Mouse (Mus musculus) embryonic stem cell, embryonic (primary cell): ENCODE data around the gene Nsg1.

Source experiments
- CTCF ChIA-PET, 4 experiments: fragments of 300-600 bp in 2 of 4; fragments of 350-600 bp in 2 of 4; sonication (Branson Sonifier 250); formaldehyde crosslinking; loops; one replicate each; lab custom pipeline; 2022; ENCODE audit warnings: inconsistent platforms in 2 of 4; lab: Charles Lee
- POLR2A ChIA-PET, 4 experiments: fragments of 300-600 bp in 2 of 4; fragments of 350-600 bp in 2 of 4; sonication (Branson Sonifier 250); formaldehyde crosslinking; loops; one replicate each; lab custom pipeline; 2022; ENCODE audit warnings: antibody characterized with exemption in 4 of 4, inconsistent platforms in 1 of 4; lab: Charles Lee

Nsg1 gene

DNA sequence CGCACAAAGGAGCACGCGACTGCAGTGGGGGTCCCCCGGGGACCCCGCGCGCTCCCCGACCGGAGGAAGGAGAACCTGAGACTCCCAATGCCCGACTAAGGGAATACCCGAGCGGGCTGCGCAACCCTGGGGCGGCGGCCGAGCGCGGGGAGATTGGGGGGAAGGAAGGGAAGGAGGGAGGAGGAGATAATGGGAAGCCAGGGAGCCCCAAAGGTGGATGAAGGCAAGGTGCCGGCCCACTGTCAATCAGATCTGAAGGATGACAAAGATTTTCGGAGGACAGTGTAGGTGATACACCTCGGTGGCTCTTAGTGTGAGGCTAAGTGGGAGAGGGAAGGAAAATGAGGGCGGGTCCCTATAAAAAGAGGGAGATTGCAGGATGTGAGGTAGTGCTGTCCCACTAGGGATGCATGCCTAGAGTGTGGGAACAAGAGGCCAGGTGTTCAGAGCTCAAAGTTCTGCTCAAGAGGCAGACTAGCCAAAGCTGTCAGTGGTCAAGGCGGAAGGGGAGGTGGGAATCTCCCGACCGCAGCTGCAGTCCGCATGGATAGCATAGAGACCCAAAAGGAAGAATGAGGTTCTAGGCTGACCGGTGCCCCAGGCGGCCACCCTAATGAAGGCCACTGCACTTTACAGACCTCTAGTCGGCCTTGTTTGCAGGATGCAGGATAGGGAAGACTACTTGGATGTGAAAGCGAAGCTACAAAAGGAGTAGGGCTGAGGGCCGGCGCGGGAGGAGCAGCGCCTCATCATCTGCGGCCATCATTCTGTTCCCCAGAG, at the start of gene Nsg1:
Gene Nsg1, minus strand, starts transcription at position 274 of the 780 bp plus-strand sequence.
- ChIA-PET CTCF (interaction anchor here in 1 of 4 experiments (0.5 kb wide), 1 partner anchor 76 kb away, joined by 7 read pairs; no protein-coding TSS in a partner anchor), POLR2A (no interaction called here)

DNA sequence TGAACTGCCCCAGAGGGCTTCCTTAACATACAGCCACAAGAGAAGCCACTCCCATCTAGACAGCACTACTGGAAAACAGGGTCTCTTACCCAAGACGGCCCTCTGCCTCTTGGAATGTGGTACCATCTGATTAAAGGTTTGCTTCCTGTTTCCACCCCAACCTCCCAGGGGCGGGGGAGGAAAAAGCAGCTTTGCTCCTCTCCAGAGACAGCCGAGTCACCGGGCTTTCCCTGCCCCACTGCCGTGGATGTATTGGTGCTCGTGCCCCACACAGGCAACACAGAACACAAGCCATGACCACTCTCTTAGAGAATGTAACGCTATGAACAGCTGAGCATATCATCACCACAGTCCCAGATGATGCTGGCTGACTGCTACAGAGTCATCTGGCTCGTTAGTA, 49.3 kb upstream of the Nsg1 start:
- ChIA-PET CTCF (interaction anchor here in 1 of 4 experiments (1.1 kb wide), 1 partner anchor 423 kb away, joined by 3 read pairs; no protein-coding TSS in a partner anchor), POLR2A (interaction anchor here in 1 of 4 experiments (1.2 kb wide), 1 partner anchor 11 kb away, joined by 6 read pairs; the partner anchor contains the start of genes Lyar and Zbtb49)

DNA sequence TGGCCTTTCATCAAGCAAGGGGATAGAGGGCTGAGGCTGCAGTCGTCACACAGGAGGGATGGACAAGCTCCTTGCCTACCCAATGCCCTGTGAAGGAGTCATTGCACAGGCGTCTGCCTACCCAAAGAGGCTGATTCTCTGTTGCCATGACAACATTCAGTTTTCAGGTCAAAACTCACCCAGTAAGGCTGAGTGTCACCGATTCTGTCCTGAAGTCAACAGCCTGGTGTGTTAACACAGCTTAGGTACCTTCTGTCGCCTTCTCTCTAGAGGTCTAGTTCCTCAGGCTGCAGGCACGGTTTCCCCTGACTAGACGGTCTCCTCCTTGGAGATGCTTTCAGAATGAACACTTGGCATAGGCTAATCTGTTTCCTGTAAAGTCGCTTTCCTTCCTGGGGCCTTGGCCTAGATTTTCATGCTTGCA, 45.6 kb upstream of the Nsg1 start:
- ChIA-PET CTCF (interaction anchor here in 1 of 4 experiments (2.8 kb wide), 1 partner anchor 8 kb away, joined by 7 read pairs; no protein-coding TSS in a partner anchor), POLR2A (no interaction called here)

DNA sequence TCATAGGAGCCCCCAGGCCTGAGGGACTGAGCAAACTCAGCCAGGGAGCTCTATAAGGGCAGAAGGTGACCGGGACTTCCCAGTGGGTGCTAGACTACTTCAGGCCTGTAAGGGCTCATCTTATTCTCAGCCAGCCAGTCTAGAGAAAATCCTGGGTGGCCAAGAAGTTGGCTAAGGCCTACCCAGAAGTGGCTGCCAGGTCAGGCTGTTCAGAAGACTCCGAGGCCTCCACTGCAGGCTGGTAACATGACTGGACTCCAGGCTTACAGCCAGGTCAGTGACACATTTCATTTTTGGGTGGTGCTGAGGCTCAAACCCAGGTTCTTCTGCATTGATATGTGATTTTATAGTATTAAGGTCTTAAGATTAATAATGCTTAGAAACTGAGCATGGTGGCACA, 40.0 kb upstream of the Nsg1 start:
- CTCF ChIA-PET = no interaction called here
- POLR2A ChIA-PET = interaction anchor here in 2 of 4 experiments (0.5 to 5.3 kb wide), 3 partner anchors 19 to 297 kb away, joined by 3 to 30 read pairs (median 3); partner anchors contain the start of genes Lyar (in 2 of the 2) and Zbtb49 (in 2 of the 2)

DNA sequence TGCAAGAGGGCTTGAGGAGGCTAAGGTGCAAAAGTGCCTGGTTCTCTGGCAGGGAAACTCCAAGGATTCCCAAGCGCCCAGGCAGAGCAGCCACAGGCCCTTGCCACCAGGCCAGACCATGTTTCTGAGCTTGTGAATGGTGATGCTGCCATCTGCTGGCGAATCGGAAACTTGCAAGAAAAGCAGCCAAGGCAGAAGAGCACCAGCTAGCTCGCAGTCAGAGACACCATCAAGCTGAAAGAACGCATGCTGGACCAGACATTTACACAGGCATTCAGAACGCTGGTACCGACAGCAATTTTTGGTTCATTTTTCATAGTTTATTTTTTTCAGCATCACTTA, 37.7 kb upstream of the Nsg1 start:
- POLR2A ChIA-PET = interaction anchor here (1.0 to 2.3 kb wide), 6 partner anchors 9 to 99 kb away, joined by 3 to 11 read pairs (median 4); partner anchors contain the start of genes Lyar (in 2 of the 4) and Zbtb49 (in 2 of the 4)
- CTCF ChIA-PET = interaction anchor here (0.6 to 2.0 kb wide), 45 partner anchors 9 to 908 kb away, joined by 3 to 16 read pairs (median 3); no protein-coding TSS in a partner anchor

DNA sequence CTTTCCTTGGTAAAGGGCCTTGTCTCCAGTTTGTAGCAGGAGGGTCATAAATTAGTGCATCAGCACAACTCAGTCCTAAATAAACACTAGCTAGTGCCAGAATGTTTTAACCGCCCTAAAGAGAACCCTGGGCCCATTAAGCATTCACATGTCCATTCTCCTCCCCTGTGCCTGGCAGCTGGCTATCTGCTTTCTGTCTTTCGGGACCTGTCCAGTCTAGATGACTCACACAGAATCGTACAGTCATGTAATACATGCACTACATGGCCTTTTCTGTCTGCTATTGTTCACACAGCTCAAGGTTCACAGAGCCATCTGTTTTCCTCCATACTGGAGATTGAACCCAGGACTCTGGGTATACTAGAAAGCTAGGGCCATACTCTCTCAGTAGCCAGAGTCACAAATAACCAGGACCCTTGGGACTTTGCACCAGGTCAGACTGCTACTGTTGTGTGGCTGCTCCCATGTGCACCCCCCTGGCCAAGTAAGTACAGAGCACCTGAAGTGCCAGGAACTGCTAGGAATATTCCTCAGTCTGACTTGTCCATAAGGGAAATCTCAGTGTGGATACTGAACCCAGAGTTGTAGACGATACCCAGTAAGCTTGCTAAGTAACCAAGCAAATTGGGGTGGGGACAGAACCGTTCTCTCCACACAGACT, 37.2 kb upstream of the Nsg1 start:
- POLR2A ChIA-PET = interaction anchor here (1.0 to 2.3 kb wide), 6 partner anchors 8 to 98 kb away, joined by 3 to 11 read pairs (median 4); partner anchors contain the start of genes Lyar (in 2 of the 4) and Zbtb49 (in 2 of the 4)
- CTCF ChIA-PET = interaction anchor here (0.6 to 2.0 kb wide), 41 partner anchors 8 to 908 kb away, joined by 3 to 16 read pairs (median 3); no protein-coding TSS in a partner anchor

DNA sequence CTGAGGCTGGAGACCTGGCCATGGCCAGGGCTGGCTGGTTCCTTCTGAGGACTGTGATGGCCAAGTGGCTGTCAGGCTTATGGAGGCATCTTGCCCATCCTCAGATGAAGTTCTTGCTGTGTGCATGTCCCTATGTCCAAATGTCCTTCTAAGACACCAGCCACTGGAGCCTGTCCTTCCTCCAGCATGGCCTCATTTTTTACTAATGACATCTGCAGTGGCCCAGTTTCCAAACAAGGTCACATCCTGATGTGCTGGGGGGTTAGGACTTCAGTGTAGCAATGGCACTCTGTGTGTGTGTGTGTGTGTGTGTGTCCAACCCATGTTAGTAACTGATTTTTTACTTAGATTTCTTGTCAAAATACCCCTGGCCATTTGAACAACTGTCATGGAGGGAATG, 36.2 kb upstream of the Nsg1 start:
- POLR2A ChIA-PET = no interaction called here
- CTCF ChIA-PET = no interaction called here

DNA sequence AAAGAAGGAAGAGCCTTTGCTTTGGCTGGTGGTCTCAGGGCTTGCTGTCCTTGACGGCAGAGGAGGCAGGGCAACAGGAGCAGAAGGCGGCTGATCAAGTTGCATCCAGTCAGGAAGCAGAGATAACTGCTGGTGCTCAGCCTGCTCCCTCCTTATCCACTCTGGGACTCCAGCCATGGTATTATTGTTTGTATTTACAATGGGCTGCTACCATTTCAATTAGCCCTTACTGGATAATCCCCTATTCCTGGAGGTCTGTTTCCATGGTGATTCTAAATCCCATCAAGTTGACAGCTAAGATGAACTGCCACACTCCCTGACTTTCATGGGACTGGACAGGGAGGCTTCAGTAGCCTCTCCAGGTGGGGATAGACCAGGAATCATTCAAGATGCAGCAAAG, 35.2 kb upstream of the Nsg1 start:
- POLR2A ChIA-PET = interaction anchor here in 1 of 4 experiments (1.0 kb wide), 1 partner anchor 11 kb away, joined by 4 read pairs; no protein-coding TSS in a partner anchor

DNA sequence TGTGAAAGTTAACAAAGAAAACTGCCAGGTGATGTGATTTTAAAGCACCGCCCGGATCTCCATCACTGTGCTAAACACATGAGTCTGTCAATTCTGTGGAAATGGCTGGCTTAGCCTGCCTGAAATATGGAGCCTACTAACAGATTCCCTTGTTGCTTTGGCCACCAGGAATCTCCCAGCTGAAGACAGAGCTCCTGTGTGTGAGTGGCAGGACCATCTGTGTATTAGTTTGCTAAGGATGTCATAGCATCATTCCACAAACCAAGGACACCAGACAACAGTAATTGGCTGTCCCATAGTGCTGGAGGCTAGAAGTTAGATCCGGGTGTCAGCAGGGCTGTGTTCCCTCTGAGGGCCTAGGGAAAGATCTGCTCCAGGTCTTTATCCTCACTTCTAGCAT, 31.2 kb upstream of the Nsg1 start:
- ChIA-PET CTCF (no interaction called here), POLR2A (no interaction called here)

More for the DNA sequence above, 35.2 kb upstream of the Nsg1 start:
- CTCF ChIA-PET = no interaction called here

DNA sequence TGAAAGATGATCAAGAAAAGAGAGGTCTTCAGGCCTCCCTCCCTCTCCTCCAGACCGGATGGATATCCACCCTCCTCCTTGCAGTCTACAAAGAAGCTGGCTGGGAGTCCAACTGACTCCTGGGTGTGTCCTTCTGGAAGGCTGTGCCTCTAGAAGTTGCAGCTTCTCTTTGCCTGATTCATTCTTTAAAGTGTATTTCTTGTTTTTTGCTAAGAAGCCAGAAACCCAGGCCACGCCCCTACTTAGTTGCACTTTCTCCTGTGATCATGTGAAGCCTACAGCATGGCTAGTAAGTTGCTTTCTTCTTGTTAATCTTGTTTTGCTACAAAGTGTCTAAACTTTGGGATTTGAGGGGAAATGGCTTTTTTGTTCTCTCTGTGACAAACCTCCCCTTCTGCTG, 27.3 kb upstream of the Nsg1 start:
- ChIA-PET POLR2A (no interaction called here), CTCF (no interaction called here)

DNA sequence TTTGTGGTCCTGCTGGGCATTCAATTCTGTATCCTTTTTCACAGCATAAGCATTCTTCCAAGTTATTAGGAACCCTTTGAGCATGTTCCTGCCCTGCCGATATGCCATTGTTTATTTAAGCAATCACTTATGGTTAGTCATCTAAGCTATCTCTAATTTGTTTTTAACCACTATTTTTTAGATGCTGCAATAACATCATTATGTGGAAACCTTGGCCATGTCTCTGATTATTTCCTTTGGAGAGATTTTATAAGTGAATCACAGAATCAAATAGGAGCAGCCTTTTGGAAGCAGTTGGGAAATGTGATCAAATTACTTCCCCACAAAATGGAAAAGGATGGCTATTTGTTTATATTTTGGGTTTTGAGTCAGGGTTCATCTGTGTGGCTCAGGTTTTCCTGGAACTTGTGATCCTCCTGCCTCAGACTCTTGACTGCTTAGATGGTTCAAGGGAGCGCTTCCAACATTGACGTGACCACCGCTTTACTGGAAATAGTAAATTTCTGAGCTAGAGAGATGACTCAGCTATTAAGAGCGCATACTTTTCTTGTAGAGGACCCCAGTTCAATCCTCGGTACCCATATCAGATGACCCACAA, 25.1 kb upstream of the Nsg1 start:
- CTCF ChIA-PET = no interaction called here
- POLR2A ChIA-PET = interaction anchor here in 1 of 4 experiments (1.2 to 1.3 kb wide), 2 partner anchors 10 to 37 kb away, joined by 3 to 4 read pairs; no protein-coding TSS in a partner anchor

DNA sequence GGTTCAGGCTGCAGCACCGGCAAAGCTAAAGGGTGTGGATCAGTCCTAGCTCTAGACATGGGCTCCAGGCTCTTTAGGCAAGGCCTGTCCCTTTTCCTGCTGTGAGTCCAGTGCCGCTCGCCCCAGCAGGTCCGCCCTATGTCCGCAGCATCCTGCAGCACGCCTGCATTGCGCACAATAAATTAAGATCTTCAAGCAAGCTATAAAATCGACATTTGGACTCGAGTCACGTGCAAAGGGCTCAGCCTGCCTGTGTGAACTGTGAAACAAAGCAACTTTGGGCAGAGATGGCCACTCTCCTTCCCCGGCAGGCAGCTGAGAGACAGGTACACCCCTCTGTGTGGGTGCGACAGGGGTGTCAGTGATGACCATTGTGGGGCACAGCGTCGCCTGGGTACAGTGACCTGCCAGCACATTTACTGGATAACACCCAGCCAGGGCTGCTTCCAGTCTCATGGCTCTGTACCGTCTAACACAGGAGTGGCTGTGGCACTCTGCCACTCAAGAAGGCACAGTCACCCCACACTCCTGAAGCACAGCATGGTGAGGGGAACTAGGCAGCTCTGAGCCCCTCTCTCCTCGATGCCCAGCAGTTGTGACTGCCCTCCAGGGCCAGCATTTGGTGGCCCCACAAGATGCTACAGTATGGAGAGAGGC, 14.7 kb upstream of the Nsg1 start:
- ChIA-PET POLR2A (interaction anchor here in 1 of 4 experiments (0.6 kb wide), 1 partner anchor 210 kb away, joined by 3 read pairs; no protein-coding TSS in a partner anchor), CTCF (interaction anchor here in 1 of 4 experiments (0.6 kb wide), 1 partner anchor 1005 kb away, joined by 3 read pairs; no protein-coding TSS in a partner anchor)

DNA sequence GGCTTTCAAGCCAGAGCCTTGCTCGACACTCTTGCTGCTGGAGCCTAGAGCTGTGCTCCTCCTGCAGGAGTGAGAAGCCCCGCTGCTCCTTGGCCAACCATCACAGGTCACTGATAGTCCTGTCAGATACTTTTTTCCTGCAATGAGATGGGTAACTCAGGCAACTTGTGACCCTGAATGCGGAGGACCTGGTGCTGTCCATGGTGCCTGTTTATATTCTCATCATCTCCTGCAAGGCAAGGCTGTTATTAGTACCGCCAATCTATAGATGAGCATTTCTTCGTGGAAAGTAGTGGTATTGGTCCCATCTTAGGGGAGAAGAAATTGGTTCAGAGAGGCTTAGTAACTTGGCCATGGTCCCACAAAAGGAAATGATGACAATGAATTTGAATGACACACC, 14.1 kb upstream of the Nsg1 start:
- POLR2A ChIA-PET = no interaction called here
- CTCF ChIA-PET = no interaction called here

DNA sequence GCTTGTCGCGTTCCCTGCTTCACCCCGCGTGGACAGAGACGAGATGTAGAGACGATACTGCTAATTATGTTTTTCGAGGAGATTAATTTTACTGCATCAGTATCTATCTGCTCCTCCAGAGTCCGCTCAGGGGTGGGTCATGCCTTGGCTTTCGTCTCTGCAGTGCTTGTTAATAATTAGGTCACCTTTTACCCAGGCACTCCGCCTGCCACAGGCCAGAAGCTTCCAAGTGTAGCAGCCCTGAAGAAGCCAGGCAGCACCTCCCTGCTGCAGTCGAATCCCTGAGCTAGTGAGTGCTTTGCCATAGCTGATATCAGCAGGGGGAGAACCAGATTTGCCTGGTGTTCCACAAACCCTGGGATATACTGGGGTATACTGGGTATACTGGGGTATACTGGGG, 8.8 kb upstream of the Nsg1 start:
- POLR2A ChIA-PET = no interaction called here
- CTCF ChIA-PET = no interaction called here

DNA sequence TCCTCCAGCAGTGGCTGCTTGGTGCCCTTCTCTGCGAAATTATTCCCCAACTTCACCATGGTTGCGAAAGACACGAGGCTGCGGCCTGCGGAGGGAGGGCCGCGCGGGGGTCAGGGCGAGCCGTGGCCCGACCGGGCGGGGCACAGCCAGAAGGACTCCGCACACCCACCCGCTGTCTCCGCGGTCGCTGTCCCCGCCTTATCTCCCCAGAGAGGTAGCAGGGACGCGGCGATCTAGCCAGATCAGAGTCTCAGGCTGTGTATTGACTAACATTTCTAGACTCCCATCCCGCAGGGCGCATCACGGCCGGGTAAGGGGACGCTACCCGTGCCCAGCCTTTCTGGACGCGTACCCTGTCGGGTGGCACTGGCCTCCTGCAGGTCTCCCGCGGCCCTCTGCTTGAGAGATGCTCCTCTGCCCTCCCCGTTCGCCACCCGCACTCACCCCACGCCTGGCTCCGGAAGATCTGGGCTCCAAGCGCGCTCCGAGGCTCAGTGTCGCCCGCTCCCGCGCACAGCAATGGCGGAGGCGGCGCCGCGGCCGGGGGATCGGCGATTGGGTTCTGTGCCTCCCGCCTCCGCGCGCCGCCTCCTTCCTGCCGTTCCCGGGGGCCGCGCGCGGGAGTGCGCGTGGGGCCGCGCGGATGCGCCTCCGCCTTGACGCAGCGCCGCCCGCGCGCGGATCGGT, 617 bp downstream of the Nsg1 start:
- POLR2A ChIA-PET = no interaction called here
- CTCF ChIA-PET = no interaction called here

DNA sequence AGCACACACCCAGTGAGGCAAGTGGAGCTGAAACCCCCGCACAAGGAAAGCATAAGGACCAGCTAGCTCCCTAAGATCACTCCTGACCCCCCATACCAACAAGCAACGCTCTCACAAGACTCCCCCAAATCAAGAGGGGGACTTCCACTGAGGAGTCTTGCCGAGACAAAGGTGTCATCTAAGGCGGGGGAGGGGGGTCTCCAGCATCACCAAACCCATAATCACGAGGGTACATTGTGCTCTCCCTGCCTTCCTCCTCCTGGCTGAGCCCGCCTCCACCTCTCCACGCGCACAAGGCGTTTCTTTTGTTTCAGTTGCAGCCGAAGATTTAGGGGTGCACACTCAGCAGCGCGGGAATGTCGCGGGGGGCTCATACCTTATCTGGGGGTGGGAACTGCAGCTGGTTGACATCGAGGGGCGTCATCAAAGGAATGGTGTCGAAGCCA, 1.2 kb downstream of the Nsg1 start:
- POLR2A ChIA-PET = no interaction called here
- CTCF ChIA-PET = no interaction called here

DNA sequence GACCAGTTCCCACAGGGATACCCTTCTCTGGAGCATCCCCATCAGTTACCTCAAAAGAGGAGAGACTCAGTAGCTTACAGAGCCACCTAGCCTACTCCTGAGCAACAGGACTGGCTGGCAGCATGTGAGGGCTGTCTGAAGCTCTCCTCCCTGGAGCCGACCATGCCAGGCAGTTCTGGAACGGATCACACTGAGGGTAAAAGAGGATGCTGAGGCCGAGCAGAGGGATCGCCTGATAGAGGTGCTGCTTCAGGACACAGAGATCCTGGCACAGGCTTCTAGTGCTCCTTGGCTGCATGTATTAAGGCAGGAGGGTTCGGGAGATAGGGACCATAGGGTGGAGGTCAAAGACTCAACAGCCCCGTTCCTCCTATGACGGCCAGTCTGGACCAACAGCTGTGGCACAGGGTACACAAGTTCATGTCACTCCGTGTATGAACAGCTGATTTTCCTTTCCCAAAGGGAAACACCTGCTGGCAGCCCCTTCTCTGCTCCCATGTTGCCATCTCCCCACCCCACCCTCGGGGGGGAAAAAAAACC, 2.2 kb downstream of the Nsg1 start:
- ChIA-PET POLR2A (interaction anchor here in 1 of 4 experiments (1.2 kb wide), 1 partner anchor 11 kb away, joined by 3 read pairs; no protein-coding TSS in a partner anchor), CTCF (interaction anchor here in 1 of 4 experiments (0.5 kb wide), 1 partner anchor 16 kb away, joined by 3 read pairs; no protein-coding TSS in a partner anchor)

DNA sequence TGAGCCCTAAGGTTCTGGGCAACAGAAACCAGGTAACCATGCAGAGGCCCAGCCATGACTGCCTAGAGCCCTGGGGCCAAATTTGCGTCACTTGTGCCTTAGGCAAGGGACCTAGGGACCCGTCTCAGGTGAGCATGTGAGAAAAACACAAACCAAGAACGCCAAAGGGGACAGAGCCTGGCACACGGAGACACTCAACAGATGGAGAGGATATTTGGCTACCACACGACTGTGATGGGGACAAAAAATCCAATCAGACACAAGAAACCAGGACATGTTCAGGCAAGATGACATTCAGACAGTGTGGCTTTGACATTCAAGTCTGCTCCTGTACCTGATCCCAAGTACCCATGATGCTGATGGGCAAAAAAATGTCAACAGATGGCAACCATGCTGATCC, 6.1 kb downstream of the Nsg1 start:
- ChIA-PET CTCF (no interaction called here), POLR2A (no interaction called here)
